Mouse (Mus musculus): Measurements from ENCODE around the gene Gm5617. TPM values are rescaled to one million over a fixed set of nuclear protein-coding genes. Genes with fewer than 3 reads are reported as not detected.
A peak's percentile ranks its signal among the peaks of the same experiment; 100 is the strongest.
"Not testable (repeated sequence)": the region's sequence is repeated elsewhere in the genome, so short reads cannot be mapped to it uniquely, and the experiment has no call there.

Gene Gm5617
- polyA plus RNA-seq, 1 experiment from 2014 or later = 33.8 TPM

DNA sequence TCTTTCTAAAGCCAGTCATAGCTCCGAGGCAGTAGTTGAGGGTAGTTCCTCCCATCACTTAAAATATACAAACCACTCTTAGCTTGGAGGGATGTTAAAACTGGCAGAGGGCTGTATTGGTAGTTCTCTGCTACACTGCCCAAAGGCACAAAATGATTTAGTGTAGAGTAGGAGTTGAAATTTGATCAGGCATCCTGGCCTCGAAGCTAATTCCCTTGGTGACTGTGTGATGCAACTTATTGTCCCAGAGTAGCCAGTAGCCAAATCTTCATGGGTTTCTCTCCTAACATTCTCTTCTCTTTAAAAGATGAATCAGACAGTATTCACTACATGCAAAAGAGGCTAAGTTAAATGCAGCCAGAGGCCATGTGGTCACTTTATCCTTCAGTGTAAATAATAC, 7.8 kb downstream of the Gm5617 start:
- ATAC-seq (ENCODE audit: insufficient number of reproducible peaks, low FRiP score) = no peak
- Histone ChIP-seq H3K27me3 (replicated peaks) (peaks cover 18% of the 10 kb centered on the region; the same call in 1 of the 2 replicates), H3K27ac (ENCODE audit: poor library complexity, severe bottlenecking) (no peak overlapping the region), H3K4me2 (no peak overlapping the region), H3K36me3 (no peaks in the 10 kb centered on the region), H3K9me3 (replicated peaks) (no peaks in the 10 kb centered on the region), H3K4me1 (replicated peaks) (no peaks in the 10 kb centered on the region), H3K4me3 (no peak overlapping the region), H3K9ac (no peak overlapping the region)
- WGBS = 68% methylated on average over 2 of the region's 2 CpGs

DNA sequence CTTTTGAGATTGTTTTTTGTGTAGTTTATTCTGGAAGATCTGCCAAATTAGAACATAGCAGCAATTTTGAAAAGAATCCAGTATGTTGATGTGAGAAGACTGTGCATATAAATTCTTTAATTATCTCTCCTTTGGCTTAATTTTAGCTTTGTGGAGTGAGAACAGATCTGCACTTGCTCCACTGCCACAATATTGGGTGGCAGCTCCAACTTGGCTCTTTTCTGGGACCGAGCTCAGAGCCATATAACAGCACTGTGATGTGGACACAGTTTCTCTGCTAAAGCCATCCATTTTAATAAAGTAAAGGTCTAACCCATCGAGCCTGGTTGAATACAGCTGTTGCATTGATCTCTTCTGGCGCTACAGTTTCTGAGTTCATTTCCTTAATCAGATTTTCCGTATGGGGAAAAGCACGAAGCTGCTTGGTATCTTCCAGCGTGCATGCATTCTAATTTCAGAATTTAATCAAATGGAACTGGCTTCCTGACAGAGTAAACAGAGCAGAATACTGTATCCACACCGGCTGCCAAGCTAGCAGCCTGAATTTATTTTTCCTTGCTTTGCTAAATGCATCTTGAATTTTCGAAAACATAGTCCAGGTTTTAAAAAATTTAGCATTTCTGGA, 9.6 kb downstream of the Gm5617 start:
- Histone ChIP-seq H3K4me3 (no peak overlapping the region), H3K27ac (ENCODE audit: poor library complexity, severe bottlenecking) (no peak overlapping the region), H3K4me2 (no peak overlapping the region), H3K9ac (no peak overlapping the region), H3K4me1 (replicated peaks) (no peaks in the 10 kb centered on the region), H3K9me3 (replicated peaks) (0 out of 2 replicates have a peak, but pooled peaks cover 3% of the 10 kb centered on the region), H3K36me3 (no peaks in the 10 kb centered on the region), H3K27me3 (replicated peaks) (peaks cover 11% of the 10 kb centered on the region; the same call in 1 of the 2 replicates)
- ATAC-seq (ENCODE audit: insufficient number of reproducible peaks, low FRiP score) = no peak
- WGBS = 61% methylated on average over 8 of the region's 8 CpGs

DNA sequence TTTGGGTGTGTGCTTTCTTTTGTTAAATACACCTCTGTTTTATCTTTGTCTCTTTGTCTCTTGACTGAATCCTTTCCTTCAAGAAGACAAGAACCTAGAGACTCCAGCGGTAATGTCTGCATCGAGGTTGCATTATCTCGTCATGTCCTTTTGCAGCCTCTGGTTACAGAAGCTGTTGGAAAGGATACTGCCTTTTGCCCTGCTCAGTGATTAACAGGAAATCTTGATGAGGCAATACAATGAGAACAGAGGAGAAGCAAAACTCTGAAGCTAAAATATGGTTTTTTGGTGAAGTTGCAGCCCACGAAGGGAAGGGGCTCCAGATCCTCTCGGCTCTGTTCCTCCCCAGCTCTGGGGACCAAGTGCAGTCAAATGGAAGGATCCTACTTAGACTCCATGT, 14.9 kb downstream of the Gm5617 start:
- no peak for ATAC-seq (ENCODE audit: insufficient number of reproducible peaks, low FRiP score)
- H3K27me3 ChIP-seq (replicated peaks) = 0 out of 2 replicates have a peak, but pooled peaks cover 5% of the 10 kb centered on the region
- H3K27ac ChIP-seq (ENCODE audit: poor library complexity, severe bottlenecking) = no peak overlapping the region
- 0 out of 2 replicates have a peak, but pooled peaks cover 4% of the 10 kb centered on the region for H3K4me1 ChIP-seq (replicated peaks)
- WGBS = 77% methylated on average over 5 of the region's 5 CpGs
- H3K36me3 ChIP-seq = no peaks in the 10 kb centered on the region
- H3K4me3 ChIP-seq = no peak overlapping the region
- no peak overlapping the region for H3K9ac ChIP-seq
- no peak overlapping the region for H3K4me2 ChIP-seq
- 0 out of 2 replicates have a peak, but pooled peaks cover 3% of the 10 kb centered on the region for H3K9me3 ChIP-seq (replicated peaks)

DNA sequence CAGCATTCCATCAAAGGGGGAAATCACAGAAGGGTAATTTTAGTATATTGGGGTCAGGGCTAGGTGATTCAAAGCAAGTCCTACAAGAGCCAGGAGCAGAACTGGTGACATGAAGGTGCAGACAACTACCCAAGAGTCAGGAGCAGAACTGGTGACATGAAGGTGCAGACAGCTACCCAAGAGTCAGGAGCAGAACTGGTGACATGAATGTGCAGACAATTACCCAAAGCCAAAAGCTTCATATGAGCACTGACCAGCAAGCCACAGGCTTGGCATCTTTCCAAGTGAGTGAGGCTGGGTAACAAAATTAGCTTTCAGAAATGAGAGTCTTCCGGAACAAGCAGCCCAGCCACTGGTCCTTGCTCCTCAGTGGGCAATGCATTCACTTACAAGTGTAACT, 20.1 kb downstream of the Gm5617 start:
- H3K4me2 ChIP-seq = no peak overlapping the region
- H3K36me3 ChIP-seq = no peaks in the 10 kb centered on the region
- 34% methylated on average over 1 of the region's 1 CpGs for WGBS
- H3K9ac ChIP-seq = no peak overlapping the region
- peak overlapping the region; percentile 75 for H3K27ac ChIP-seq (ENCODE audit: poor library complexity, severe bottlenecking)
- H3K4me3 ChIP-seq = no peak overlapping the region
- no peaks in the 10 kb centered on the region for H3K9me3 ChIP-seq (replicated peaks)
- peak; percentile 82 for ATAC-seq (ENCODE audit: insufficient number of reproducible peaks, low FRiP score)
- 0 out of 2 replicates have a peak, but pooled peaks cover 3% of the 10 kb centered on the region for H3K27me3 ChIP-seq (replicated peaks)
- peaks cover 11% of the 10 kb centered on the region for H3K4me1 ChIP-seq (replicated peaks)

DNA sequence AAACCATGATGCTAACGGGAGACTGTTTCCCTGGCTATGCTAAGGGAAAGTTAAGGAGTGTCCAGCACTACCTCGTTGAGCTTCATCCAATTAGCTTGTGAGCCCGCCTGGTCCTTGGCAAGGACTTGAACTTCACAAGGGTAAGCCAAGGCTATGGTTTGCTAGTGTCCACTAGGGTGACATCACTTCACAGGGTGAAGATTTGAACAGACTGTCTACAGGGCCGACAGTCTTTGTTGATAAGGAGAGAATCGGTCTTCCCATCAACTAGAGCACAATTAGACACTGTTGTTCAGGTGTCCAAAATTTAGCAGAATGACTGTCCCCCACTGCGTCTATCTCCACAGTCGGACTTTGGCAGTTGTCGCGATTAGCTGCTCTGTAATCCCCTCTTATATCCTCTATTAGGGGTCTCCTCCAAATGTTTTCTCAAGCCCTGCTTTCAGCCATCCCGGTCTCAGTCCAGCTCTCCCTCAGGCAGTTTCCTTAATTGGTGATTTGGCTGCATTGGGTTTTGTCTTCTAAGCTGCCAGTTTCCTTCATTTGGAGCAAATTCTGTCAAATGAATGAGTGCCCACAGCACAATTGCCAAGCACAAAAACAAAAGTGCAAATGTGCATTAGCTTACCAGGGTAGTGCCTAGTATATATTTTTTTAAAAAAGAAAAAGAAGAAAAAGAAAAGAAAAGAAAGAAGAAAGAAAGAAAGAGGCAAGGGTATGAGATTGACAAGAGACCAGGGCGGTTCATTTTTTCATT, 21.6 kb downstream of the Gm5617 start:
- Histone ChIP-seq H3K4me2 (no peak overlapping the region), H3K4me3 (no peak overlapping the region), H3K9ac (no peak overlapping the region), H3K4me1 (replicated peaks) (peaks cover 11% of the 10 kb centered on the region), H3K27ac (ENCODE audit: poor library complexity, severe bottlenecking) (no peak overlapping the region), H3K27me3 (replicated peaks) (0 out of 2 replicates have a peak, but pooled peaks cover 3% of the 10 kb centered on the region), H3K36me3 (no peaks in the 10 kb centered on the region), H3K9me3 (replicated peaks) (no peaks in the 10 kb centered on the region)
- no peak for ATAC-seq (ENCODE audit: insufficient number of reproducible peaks, low FRiP score)
- WGBS = 79% methylated on average over 11 of the region's 11 CpGs

DNA sequence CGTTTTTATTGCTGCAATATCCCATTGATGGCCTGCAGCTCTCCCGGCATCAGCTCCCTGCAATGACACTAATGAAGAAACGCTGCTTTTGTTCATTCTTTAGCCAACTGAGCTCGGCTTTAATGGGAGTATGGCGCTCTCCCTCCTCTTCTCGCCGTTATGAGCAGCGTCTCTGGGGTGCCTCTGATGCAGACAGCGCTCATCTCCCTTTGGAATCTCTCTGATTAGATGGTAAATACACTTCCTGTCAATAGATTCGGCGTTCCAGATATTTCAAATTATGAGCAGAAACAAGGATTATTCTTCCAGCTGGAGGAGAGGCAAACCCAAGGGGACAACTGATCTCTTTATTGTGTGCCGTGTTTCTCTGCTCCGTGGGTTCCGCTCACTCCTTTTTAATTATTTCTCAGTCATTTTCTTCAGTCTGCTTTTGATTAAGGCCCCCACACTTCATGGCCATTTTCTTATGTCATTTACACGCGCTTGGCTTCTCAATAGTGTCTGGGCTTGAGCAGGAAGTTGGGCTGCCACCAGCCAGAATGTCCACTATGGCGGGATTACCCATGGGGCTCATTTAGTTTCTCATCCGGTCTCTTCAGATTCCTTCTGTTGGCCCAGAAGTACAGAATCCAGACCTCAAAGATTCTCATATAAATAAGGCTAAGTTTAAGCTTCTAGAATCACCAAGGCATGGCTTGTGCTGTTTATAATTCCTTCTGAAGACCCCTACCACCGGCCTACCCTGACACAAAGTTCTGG, 22.3 kb downstream of the Gm5617 start:
- H3K9ac ChIP-seq = no peak overlapping the region
- H3K4me3 ChIP-seq = no peak overlapping the region
- H3K27ac ChIP-seq (ENCODE audit: poor library complexity, severe bottlenecking) = no peak overlapping the region
- H3K4me2 ChIP-seq = no peak overlapping the region
- WGBS = 78% methylated on average over 19 of the region's 19 CpGs
- H3K9me3 ChIP-seq (replicated peaks) = no peaks in the 10 kb centered on the region
- no peak for ATAC-seq (ENCODE audit: insufficient number of reproducible peaks, low FRiP score)
- H3K36me3 ChIP-seq = no peaks in the 10 kb centered on the region
- 0 out of 2 replicates have a peak, but pooled peaks cover 3% of the 10 kb centered on the region for H3K27me3 ChIP-seq (replicated peaks)
- H3K4me1 ChIP-seq (replicated peaks) = peaks cover 11% of the 10 kb centered on the region

DNA sequence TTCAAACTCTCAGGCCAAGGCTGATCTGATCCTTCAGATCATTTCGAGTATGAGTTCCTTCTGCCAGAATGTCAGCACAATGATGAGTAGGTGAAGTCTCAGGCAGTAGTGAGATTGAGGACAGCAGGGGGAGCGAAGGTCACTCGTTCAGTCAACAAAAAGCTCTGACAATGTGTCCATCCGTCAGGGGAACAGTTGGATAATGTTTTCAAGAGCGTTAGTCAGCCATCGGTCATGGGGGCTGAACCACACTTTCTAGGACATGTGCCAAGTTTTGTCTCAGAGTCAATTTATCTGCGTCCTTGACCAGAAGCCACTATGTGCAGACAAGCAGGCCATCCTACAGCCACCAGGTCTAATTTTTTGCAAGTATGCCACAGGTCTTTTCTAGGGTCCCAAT, 25.2 kb downstream of the Gm5617 start:
- not testable (repeated sequence) for H3K36me3 ChIP-seq; ATAC-seq (ENCODE audit: insufficient number of reproducible peaks, low FRiP score); H3K4me3 ChIP-seq; H3K4me1 ChIP-seq (replicated peaks); H3K4me2 ChIP-seq; H3K27ac ChIP-seq (ENCODE audit: poor library complexity, severe bottlenecking); H3K9ac ChIP-seq; H3K9me3 ChIP-seq (replicated peaks); H3K27me3 ChIP-seq (replicated peaks)
- WGBS = 13% methylated on average over 5 of the region's 7 CpGs

DNA sequence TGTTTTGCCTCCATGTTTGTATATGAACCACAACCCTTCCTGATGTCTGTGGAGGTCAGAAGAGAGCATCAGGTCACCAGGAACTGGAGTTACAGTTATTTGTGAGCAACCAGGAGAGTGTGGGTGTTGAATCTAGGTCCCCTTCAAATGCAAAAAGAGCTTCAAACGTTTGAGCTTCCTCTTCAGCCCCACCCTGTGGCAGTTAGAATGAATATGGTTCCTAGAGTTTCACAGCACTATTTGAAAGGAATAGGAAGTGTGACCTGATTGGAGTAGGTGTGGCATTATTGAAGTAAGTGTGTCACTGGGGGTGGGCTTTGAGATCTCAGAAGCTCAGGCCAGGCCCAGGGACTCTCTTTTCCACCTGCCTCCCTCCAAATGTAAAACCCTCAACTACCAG, 30.3 kb downstream of the Gm5617 start:
- 6% methylated on average over 1 of the region's 1 CpGs for WGBS
- H3K27me3 ChIP-seq (replicated peaks) = peaks cover 3% of the 10 kb centered on the region; the same call in 1 of the 2 replicates
- no peak overlapping the region for H3K4me2 ChIP-seq
- no peaks in the 10 kb centered on the region for H3K4me1 ChIP-seq (replicated peaks)
- H3K9ac ChIP-seq = no peak overlapping the region
- no peak for ATAC-seq (ENCODE audit: insufficient number of reproducible peaks, low FRiP score)
- no peaks in the 10 kb centered on the region for H3K36me3 ChIP-seq
- H3K9me3 ChIP-seq (replicated peaks) = no peaks in the 10 kb centered on the region
- H3K4me3 ChIP-seq = no peak overlapping the region
- no peak overlapping the region for H3K27ac ChIP-seq (ENCODE audit: poor library complexity, severe bottlenecking)

DNA sequence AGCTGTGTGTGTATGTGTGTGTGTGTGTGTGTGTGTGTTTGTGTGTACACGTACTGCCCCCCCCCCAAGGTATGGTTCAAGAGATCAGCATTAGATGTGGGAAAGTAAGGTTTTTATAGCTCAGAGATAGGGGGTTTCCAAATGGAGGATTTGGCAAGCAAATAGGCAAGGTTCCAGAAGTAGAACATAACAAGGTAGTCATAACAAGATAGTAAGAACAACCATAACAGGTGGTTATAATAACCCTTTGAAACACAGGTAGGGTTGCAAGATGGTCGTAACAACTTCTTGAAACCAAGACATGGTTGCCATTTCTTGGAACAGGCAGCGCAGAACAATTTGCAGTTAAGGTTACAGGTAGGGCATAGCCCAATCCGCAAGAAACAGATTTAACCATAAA, 31.3 kb downstream of the Gm5617 start:
- WGBS = 82% methylated on average over 4 of the region's 4 CpGs
- H3K4me2 ChIP-seq = no peak overlapping the region
- H3K9me3 ChIP-seq (replicated peaks) = no peaks in the 10 kb centered on the region
- H3K9ac ChIP-seq = no peak overlapping the region
- ATAC-seq (ENCODE audit: insufficient number of reproducible peaks, low FRiP score) = no peak
- no peak overlapping the region for H3K27ac ChIP-seq (ENCODE audit: poor library complexity, severe bottlenecking)
- H3K4me1 ChIP-seq (replicated peaks) = no peaks in the 10 kb centered on the region
- peaks cover 3% of the 10 kb centered on the region; the same call in 1 of the 2 replicates for H3K27me3 ChIP-seq (replicated peaks)
- H3K36me3 ChIP-seq = no peaks in the 10 kb centered on the region
- no peak overlapping the region for H3K4me3 ChIP-seq

DNA sequence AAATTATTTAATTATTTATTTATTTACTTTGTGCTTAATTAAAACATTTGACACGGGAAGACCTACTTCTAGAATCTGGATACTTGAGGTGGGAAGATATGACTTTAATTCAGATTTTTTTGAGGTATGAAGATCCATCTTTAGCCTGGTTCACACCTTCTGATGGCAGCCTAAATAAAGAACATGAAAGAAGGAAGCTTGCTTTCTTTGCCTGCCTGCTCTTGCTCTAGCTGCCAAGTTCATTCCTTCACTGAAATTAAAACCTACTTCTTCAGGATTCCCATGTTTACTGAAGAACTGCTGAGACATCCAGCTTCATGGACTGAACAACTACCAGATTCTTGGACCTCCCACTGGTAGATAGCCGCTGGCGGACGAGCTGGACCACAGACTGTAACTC, 36.1 kb downstream of the Gm5617 start:
- 81% methylated on average over 4 of the region's 4 CpGs for WGBS
- no peak overlapping the region for H3K4me3 ChIP-seq
- H3K27ac ChIP-seq (ENCODE audit: poor library complexity, severe bottlenecking) = no peak overlapping the region
- H3K27me3 ChIP-seq (replicated peaks) = peaks cover 3% of the 10 kb centered on the region; the same call in 1 of the 2 replicates
- ATAC-seq (ENCODE audit: insufficient number of reproducible peaks, low FRiP score) = no peak
- no peaks in the 10 kb centered on the region for H3K36me3 ChIP-seq
- H3K4me1 ChIP-seq (replicated peaks) = no peaks in the 10 kb centered on the region
- 0 out of 2 replicates have a peak, but pooled peaks cover 3% of the 10 kb centered on the region for H3K9me3 ChIP-seq (replicated peaks)
- no peak overlapping the region for H3K4me2 ChIP-seq
- no peak overlapping the region for H3K9ac ChIP-seq

DNA sequence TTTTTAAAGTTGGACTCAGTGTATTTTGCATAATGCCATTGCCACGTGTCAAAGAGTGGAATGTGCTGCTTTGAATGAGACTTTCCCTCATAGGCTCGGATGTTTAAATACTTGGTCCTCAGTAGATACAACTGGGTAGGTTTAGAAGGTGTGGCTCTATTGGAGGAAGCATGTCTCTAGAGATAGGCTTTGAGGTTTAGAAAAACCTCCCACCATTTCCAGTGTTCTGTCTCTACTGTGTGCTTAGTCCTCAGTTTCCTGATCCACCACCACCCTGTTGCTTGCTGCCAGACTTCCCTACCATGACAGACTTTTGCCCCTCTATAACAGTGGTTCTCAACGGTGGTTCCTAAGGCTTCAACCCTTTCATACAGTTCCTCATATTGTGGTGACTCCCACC, 37.0 kb downstream of the Gm5617 start:
- Histone ChIP-seq H3K4me3 (no peak overlapping the region), H3K9me3 (replicated peaks) (0 out of 2 replicates have a peak, but pooled peaks cover 3% of the 10 kb centered on the region), H3K27ac (ENCODE audit: poor library complexity, severe bottlenecking) (no peak overlapping the region), H3K4me1 (replicated peaks) (no peaks in the 10 kb centered on the region), H3K27me3 (replicated peaks) (peaks cover 3% of the 10 kb centered on the region; the same call in 1 of the 2 replicates), H3K9ac (no peak overlapping the region), H3K4me2 (no peak overlapping the region), H3K36me3 (no peaks in the 10 kb centered on the region)
- no peak for ATAC-seq (ENCODE audit: insufficient number of reproducible peaks, low FRiP score)
- 66% methylated on average over 3 of the region's 3 CpGs for WGBS

Data from heart, embryonic 12.5 days (tissue).